Mouse (Mus musculus) embryonic fibroblast, embryonic 13.5 days (primary cell): ENCODE results near the gene Chp1. TPM values are rescaled to one million over a fixed set of nuclear protein-coding genes. Genes with fewer than 3 reads are reported as not detected.
"Not testable (repeated sequence)": the region's sequence is repeated elsewhere in the genome, so short reads cannot be mapped to it uniquely, and the experiment has no call there.

Experiments used
- H3K27ac ChIP-seq: 2 replicates; pipeline ENCODE4 v1.5.1; 2012; ENCODE audit warnings: low read length, control low read depth, inconsistent platforms; ENCODE audit not compliant: insufficient read depth
- H3K4me1 ChIP-seq: 2 replicates; pipeline ENCODE4 v1.6.1; 2011; ENCODE audit warnings: low read length; ENCODE audit not compliant: control insufficient read depth, insufficient read depth
- H3K4me3 ChIP-seq: 2 replicates; pipeline ENCODE4 v1.5.1; 2011; ENCODE audit warnings: mild to moderate bottlenecking, control low read depth, low read length; ENCODE audit not compliant: insufficient read depth
- CTCF ChIP-seq: IDR thresholded peaks from 2 replicates; pipeline ENCODE4 v1.5.1; 2011; ENCODE audit warnings: mild to moderate bottlenecking, control low read depth, low read length, moderate library complexity, borderline replicate concordance; ENCODE audit not compliant: insufficient read depth
- POLR2A ChIP-seq: IDR thresholded peaks from 2 replicates; pipeline ENCODE4 v1.6.1; 2011; ENCODE audit warnings: low read depth, mild to moderate bottlenecking, control low read depth, low read length, moderate library complexity
- polyA plus RNA-seq: library from polyadenylated mRNA; stranded (reverse); fragments of >200 nt; gene quantifications from 2 replicates; pipeline ENCODE4 v1.2.4, GENCODE M21; 2011; ENCODE audit warnings: low read depth; ENCODE audit not compliant: missing spikeins, insufficient read length

The Chp1 gene
- polyA plus RNA-seq, 1 experiment: 113 TPM

DNA sequence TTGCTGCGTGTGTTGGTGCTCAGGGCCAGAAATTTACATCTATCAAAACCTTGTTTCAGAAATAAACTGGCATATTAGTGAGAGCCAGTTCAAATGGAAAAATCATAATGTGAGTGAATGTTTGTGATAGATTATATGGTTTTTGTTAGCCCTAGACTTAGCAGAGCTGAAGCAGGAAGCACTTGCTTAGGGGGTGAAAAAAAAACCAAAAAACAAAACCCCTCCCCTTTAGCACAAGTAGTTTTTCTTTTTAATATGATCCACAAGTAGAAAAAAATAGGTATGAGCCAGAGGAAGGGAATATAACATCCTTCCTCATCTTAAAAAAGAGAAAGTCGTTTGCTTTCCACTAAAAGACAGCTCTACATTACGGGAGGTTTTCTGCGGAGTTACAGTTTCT, 47.8 kb downstream of the Chp1 start:
- no peak for TF ChIP-seq POLR2A
- no peak for TF ChIP-seq CTCF
- peaks cover 6% of the 10 kb centered on the region for H3K4me1 ChIP-seq
- no peak overlapping the region for H3K27ac ChIP-seq
- peak overlapping the region; percentile 80 for H3K4me3 ChIP-seq

DNA sequence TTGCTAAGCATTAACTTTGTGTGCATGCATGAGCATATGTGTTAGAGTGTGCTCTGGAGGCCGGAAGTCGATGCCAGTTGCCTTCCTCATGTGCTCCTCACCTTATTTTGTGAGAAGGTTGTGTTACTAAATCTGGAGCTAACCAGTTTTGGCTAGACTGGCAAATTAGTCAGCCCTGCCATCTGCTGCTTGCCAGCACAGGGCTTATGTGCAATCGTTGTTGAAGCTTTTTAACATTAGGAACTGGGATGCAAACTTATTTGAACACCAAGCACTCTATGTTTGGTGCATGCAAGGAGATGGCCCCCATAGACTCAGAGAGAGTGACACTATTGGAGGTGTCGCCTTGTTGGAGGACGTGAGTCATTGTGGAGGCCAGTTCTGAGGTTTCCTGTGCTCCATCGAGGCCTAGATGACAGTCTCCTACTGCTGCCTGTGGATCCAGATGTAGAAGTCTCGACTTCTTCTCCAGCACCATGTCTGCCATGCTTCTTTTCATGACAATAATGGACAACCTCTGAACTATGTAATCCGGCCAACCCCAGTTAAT, 49.4 kb downstream of the Chp1 start:
- Histone ChIP-seq H3K27ac (no peak overlapping the region), H3K4me1 (peaks cover 6% of the 10 kb centered on the region), H3K4me3 (no peak overlapping the region)
- TF ChIP-seq CTCF (no peak), POLR2A (no peak)

DNA sequence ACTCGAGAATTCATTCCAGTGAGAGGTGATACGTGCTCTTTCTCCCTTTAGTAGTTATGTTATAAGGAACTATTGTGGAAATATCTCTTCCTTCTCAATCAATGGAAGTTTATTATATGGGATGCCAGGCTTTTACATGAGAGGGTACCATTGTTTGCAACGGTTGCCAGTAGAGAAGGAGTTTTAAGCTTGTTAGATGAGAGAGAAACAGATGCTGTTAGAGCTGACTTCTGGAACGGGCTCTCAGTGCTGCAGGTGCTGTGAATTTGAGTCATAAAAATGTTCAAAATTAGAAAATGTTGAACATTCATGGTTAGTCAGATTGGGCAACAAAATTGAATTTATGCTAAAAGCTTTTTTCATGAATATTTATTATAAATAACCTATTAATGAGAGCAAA, 53.5 kb downstream of the Chp1 start:
- Histone ChIP-seq H3K4me1 (no peaks in the 10 kb centered on the region; the same call in 1 of the 2 replicates), H3K27ac (no peak overlapping the region), H3K4me3 (no peak overlapping the region)
- TF ChIP-seq CTCF (no peak), POLR2A (no peak)

DNA sequence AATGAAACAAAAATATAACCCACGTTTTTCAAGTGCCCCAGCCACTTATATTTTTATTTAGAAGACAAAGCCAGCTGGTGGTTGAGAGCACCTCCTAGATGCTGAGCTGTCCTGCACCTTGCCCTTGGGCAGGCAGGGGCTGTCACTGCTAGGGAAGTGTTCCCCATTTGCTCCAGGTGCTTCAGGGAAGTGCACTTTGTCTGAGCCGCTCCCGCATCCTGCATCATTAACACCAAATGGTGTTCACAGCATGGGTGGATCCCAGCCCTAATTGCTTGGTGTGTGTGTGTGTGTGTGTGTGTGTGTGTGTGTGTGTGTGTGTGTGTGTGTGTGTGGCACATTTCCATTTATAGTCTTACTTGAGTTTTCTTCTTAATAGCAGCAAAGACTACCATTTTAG, 54.1 kb downstream of the Chp1 start:
- not testable (repeated sequence) for H3K4me1 ChIP-seq, H3K27ac ChIP-seq, H3K4me3 ChIP-seq

DNA sequence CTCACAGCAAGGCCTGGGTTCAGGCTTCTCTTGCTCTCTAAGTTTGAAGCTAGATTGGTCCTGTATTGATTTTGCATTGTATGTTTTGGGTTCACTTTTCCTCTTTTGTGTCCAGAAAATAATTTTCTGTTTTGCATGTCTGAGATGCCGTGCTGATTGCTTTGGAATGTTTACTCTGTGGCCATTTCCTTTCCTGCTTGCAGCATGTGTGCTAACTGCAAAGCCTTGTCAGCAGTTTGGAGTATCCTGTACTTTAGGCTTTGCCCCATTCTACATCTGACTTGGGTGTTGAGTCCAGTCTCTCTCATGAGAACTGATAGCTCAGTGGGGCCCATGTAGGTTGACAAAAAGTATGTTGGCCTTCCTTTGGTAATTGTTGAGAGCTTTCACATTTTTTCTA, 55.0 kb downstream of the Chp1 start:
- Histone ChIP-seq H3K27ac (0 out of 2 replicates have a peak overlapping the region, but pooled peaks have one; percentile 57), H3K4me1 (no peaks in the 10 kb centered on the region; the same call in 1 of the 2 replicates), H3K4me3 (no peak overlapping the region)
- TF ChIP-seq CTCF (no peak), POLR2A (no peak)

DNA sequence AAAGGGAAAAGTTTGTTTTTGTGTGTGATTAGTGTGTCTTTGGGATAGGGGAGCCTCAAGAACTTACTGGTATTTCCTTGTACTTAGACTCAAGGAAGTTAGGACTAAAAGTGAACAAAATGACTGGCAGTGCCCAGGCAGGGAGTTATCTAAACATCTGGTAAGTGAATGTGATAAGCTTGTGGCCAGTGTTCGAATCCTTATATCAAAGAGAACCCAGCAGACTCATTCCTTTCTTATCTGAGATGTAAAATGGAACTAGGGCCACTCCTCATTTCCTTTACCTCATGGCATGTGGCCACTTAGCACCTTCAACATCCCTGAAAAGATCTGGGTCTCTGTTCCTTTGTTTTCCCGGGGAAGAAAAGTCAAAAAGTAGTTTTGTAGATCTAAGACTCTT, 56.4 kb downstream of the Chp1 start:
- H3K4me3 ChIP-seq: no peak overlapping the region
- TF ChIP-seq POLR2A (no peak), CTCF (no peak)
- H3K4me1 ChIP-seq: no peaks in the 10 kb centered on the region; the same call in 1 of the 2 replicates
- H3K27ac ChIP-seq: no peak overlapping the region

DNA sequence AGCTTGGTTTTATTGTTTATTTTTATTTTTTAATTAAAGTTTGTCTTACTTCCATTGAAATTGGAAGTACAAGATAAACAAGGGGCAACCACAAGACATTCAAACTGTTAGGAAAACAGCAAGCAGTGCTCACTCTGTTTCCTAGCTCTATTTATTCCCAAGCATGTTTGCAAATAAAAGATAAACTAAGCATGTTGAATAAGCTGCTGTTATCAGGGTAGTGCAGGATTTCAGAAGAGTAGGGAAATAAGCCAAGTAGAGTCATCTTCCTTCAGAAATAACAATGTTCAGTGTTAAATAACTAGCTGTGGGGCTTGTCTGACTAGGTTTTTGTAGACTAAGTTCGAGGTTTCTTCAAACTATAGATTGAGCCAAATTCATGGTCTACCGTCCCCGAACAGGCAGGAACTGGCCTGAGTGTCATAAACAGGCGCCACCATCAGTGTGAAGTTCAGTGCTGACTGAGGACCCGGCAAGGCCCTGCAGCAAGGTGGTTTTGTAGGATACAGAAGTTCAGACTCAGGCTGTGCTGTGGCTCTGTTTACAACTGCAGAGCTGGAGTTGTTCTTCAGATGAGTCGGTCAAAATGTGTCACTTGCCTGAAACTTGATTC, 58.0 kb downstream of the Chp1 start:
- Histone ChIP-seq H3K4me3 (no peak overlapping the region), H3K4me1 (no peaks in the 10 kb centered on the region), H3K27ac (no peak overlapping the region)
- TF ChIP-seq CTCF: no peak
- no peak for TF ChIP-seq POLR2A

DNA sequence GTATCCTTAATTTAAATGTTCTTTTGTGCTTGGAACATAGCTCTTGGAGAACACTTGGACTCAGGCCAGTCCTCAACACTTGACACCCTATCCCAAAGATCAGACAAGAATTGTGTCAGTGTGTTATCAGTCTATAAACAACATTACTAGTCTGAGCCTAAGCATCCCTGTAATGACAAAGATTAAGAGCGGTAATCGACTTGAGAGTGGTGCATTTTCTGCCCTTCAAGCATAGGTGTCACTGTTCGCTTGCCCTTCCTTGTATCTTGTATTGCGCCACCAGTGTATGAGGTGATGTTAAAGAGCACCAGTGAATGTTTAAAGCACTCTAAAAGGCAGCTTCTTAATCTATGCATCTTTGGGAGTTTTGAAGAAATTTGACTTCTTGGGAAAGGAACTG, 59.5 kb downstream of the Chp1 start:
- TF ChIP-seq POLR2A (no peak), CTCF (no peak)
- no peak overlapping the region for H3K27ac ChIP-seq
- H3K4me3 ChIP-seq: no peak overlapping the region
- no peaks in the 10 kb centered on the region for H3K4me1 ChIP-seq

DNA sequence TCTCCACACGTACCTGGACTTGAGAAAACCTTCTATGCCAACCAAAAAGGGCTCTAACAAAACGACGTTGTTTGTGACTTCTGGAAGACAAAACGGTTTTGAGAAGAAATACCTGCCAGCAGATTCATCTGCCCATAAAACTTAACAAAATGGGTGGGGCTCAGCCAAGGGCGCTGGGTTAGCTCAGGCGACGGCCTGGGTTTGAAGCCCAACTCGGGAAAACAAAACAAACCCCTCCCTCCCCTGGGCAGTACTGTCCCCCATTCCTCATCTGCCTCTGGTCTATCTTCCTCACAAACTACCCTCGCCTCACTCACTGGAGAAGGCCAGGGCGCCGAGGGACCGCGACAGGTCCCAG, 70.3 kb downstream of the Chp1 start:
- no peaks in the 10 kb centered on the region for H3K4me1 ChIP-seq

DNA sequence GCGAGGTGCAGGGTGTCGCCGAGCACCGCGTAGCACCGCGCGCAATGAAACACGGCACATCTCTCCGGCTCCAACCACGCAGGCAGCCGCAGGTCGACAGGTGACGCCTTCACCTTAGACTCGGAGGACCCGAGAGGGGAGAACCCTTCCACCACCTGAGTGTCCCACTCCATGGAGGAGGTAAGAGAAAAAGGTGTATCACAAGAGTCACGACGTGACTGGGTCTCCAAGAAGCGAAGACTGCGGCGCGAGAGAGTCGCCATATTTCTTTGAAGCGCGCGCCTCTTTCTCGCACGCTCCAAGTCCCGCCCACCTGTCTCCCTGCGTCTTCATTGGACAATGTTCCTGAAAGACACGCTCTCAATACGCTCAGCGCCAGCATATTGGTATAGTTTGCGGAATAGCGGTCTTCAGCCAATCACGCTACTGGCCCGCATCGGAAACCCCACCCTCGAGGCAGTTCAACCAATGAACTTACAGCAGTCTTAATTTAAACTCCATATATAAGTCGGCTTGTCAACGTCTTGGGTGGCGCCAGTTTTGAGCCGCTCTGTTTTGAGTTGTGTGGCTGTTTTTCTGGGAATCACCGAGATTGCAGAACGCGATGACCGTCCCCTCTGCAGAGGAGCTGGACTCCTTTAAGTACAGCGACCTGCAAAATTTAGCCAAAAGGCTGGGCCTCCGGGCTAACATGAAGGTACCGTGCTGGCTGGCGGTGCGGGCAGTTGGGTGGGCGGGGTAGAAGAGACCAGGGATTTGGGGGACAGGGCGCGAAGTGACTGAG, 70.9 kb downstream of the Chp1 start, which contains the start of the genes Nusap1 and Oip5:
Nusap1 (plus strand) TSS at position 100 of the 784 bp plus-strand sequence.
Oip5 (minus strand) TSS at position 271 of the 784 bp plus-strand sequence.
- no peaks in the 10 kb centered on the region for H3K4me1 ChIP-seq
- TF ChIP-seq POLR2A: peak; percentile 68
- TF ChIP-seq CTCF: no peak
- no peak within 1 kb of the TSS for H3K27ac ChIP-seq
- peak within 1 kb of the TSS; percentile 80 for H3K4me3 ChIP-seq

More for the DNA sequence above, 70.3 kb downstream of the Chp1 start:
- TF ChIP-seq CTCF (no peak), POLR2A (no peak)
- Histone ChIP-seq H3K27ac (no peak overlapping the region), H3K4me3 (peak overlapping the region; percentile 79)

DNA sequence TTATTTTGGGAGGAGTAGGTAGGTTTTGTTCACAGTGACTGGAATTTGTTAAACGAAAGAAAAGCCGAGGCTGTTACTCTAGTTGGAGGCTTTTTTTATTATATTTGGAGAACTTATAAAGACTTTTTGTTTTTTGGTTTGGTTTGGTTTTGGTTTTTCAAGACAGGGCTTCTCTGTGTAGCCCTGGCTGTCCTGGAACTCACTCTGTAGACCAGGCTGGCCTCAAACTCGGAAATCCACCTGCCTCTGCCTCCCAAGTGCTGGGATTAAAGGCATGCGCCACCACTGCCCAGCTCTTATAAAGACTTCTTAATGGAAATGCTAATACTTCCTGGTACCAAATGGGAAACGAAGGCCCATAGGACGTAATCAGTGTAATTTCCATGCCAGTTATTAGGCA, 71.5 kb downstream of the Chp1 start:
- H3K4me3 ChIP-seq: peak overlapping the region; percentile 80
- H3K27ac ChIP-seq, H3K4me1 ChIP-seq: not testable (repeated sequence)
